Mouse (Mus musculus) kidney, embryonic 15.5 days (tissue): ENCODE measurements around the gene Klhdc4. TPM values are rescaled to one million over a fixed set of nuclear protein-coding genes. Genes with fewer than 3 reads are reported as not detected.
A peak's percentile ranks its signal among the peaks of the same experiment; 100 is the strongest.

Experiments
- ATAC-seq: fragments of 200-750 bp; cut with Nextera tagmentation; replicated peaks from 2 replicates; pipeline ENCODE4 v1.8.0; 2017; ENCODE audit warnings: moderate TSS enrichment; ENCODE audit not compliant: low FRiP score
- H3K27ac ChIP-seq: fragments of 300-500 bp; sonication (generic); 2 replicates; pipeline ENCODE4 v1.5.1; 2015; ENCODE audit warnings: mild to moderate bottlenecking, inconsistent platforms
- H3K27me3 ChIP-seq: fragments of 300-500 bp; sonication (generic); 2 replicates; pipeline ENCODE4 v1.6.1; 2015; ENCODE audit warnings: inconsistent platforms
- H3K36me3 ChIP-seq: fragments of 300-500 bp; sonication (generic); 2 replicates; pipeline ENCODE4 v1.6.1; 2015; ENCODE audit warnings: inconsistent platforms
- H3K4me1 ChIP-seq: fragments of 300-500 bp; sonication (generic); 2 replicates; pipeline ENCODE4 v1.6.1; 2015; ENCODE audit warnings: inconsistent platforms
- H3K4me2 ChIP-seq: fragments of 300-500 bp; sonication (generic); 2 replicates; pipeline ENCODE4 v1.6.1; 2015; ENCODE audit warnings: moderate library complexity, mild to moderate bottlenecking, inconsistent platforms
- H3K4me3 ChIP-seq: fragments of 300-500 bp; sonication (generic); replicated peaks from 2 replicates; pipeline ENCODE4 v1.5.1; 2015; ENCODE audit warnings: mild to moderate bottlenecking, inconsistent platforms
- H3K9ac ChIP-seq: fragments of 300-500 bp; sonication (generic); 2 replicates; pipeline ENCODE4 v1.6.1; 2015; ENCODE audit warnings: mild to moderate bottlenecking, inconsistent platforms
- H3K9me3 ChIP-seq: fragments of 300-500 bp; sonication (generic); replicated peaks from 2 replicates; pipeline ENCODE4 v1.6.1; 2016; ENCODE audit warnings: inconsistent platforms
- WGBS: fragments of 180-500 bp; shearing (Covaris S2); methylation state at CpG from one replicate; pipeline ENCODE4 v1.1.7; 2015; ENCODE audit warnings: mixed read lengths; 5-methylcytosine and 5-hydroxymethylcytosine counted together
- polyA plus RNA-seq: library from polyadenylated mRNA; unstranded; fragments of >200 nt; fragmentation: Nextera tagmentation; extraction: Ambion mirVana; gene quantifications from 2 replicates; pipeline ENCODE4 v1.2.1, GENCODE M21; 2015

The Klhdc4 gene
- 42.7 and 45.5 TPM in 2 replicates for polyA plus RNA-seq

DNA sequence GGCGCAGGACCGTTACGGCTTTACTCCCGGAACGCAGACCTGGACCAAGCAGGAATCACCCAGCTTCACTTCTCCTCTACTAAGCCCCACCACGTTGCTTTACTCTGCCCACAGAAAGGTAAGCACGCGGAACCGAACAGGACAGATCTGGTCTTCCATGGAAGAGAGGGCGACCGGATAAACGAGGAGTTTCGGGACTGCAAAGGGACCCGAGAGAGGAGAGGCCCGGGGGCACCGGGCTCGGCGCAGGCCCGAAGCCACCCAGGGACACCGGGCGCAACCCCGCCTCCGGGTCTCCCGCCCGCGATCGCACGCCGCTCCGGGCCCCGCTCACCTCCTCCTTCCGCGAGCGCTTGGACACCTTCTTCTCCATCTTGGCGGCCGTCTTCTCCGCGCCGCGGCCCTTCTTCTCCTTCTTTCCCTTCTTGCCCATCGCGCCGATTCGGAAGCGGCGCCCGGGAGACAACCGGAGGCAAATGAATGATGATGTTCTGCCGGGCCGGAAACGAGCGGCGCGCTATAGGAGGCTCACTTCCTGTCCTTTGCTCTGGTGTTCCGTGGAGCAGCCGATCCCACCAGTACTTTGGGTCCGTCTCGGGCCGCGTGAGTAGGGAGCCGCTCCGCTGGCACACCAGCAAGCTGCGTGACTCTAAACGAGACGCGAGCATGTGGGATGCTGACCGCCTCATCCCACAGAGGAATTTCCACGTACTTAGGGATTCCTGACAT is at the start of gene Klhdc4:
Gene Klhdc4 (minus strand): TSS at position 522 of the 729 bp plus-strand sequence.
- peak; percentile 95 for ATAC-seq
- Histone ChIP-seq H3K27ac (peak within 1 kb of the TSS; percentile 51; the same call in 1 of the 2 replicates), H3K27me3 (no peaks in the 10 kb centered on the region), H3K4me1 (peaks cover 19% of the 10 kb centered on the region), H3K9me3 (no peaks in the 10 kb centered on the region), H3K36me3 (no peaks in the 10 kb centered on the region), H3K4me2 (peak within 1 kb of the TSS; percentile 87), H3K4me3 (peak within 1 kb of the TSS; percentile 96), H3K9ac (peak within 1 kb of the TSS; percentile 90)
- under 1% methylated on average over 67 of the region's 68 CpGs for WGBS

DNA sequence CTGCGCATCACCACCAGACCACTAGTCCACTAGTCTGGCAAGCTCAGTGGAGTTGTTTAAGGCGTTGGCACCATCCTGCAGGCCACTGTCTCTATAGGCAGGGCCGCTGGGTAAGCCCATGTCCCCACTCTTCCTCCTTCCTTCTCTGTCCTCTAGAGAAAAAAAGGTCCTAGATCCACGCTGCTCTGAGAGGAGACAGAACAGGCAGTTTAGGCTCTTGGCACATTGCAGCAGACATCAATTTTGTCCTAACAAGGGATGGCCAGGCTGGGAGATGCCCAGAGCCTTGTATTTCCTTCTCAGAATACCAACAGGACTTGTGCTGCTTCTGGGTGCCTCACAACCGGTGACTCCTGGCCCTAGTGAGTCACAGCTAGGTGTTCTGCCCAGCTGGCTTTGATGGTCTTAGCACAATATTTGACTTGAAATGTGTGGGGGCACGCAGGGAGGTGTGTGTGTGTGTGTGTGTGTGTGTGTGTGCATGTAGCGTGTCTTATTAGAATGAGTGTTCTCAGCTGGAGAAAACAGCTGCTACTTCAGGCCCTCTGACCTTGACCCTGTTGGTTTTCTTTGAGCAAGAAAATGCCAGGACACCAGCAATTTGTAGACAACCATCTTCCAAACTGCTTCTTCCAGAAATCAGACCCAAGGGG is 48.6 kb upstream of the Klhdc4 start:
- Histone ChIP-seq H3K9ac (no peak overlapping the region), H3K27ac (no peak overlapping the region), H3K4me2 (no peak overlapping the region), H3K9me3 (no peaks in the 10 kb centered on the region), H3K4me3 (no peak overlapping the region), H3K4me1 (peaks cover 35% of the 10 kb centered on the region), H3K27me3 (0 out of 2 replicates have a peak, but pooled peaks cover 1% of the 10 kb centered on the region), H3K36me3 (peaks cover 12% of the 10 kb centered on the region)
- ATAC-seq = no peak
- WGBS = 76% methylated on average over 7 of the region's 7 CpGs

DNA sequence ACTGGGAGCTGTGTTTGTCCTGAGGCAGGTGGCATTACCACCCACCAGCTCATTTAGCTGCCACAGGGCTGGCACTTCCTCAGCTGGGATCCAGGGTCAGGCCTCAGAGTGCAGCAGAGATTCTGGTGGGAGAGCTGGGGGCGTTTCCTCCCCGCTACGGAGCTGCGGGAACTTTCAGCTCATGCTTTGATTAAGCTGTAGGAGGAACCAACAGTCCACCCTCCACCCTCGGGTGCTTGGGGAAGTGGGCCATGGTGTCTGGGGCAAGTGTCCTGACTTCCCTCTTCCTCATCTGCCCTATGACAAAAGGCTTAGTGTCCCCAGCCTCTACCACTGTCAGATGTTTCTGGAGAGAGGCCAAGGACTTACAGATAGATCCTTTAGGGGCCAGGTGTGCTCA is 47.8 kb upstream of the Klhdc4 start:
- no peak for ATAC-seq
- Histone ChIP-seq H3K4me3 (no peak overlapping the region), H3K9ac (no peak overlapping the region), H3K36me3 (peaks cover 5% of the 10 kb centered on the region; the same call in 1 of the 2 replicates), H3K27ac (no peak overlapping the region), H3K27me3 (0 out of 2 replicates have a peak, but pooled peaks cover 6% of the 10 kb centered on the region), H3K9me3 (no peaks in the 10 kb centered on the region), H3K4me2 (no peak overlapping the region), H3K4me1 (peaks cover 40% of the 10 kb centered on the region)
- WGBS = 44% methylated on average over 5 of the region's 5 CpGs

DNA sequence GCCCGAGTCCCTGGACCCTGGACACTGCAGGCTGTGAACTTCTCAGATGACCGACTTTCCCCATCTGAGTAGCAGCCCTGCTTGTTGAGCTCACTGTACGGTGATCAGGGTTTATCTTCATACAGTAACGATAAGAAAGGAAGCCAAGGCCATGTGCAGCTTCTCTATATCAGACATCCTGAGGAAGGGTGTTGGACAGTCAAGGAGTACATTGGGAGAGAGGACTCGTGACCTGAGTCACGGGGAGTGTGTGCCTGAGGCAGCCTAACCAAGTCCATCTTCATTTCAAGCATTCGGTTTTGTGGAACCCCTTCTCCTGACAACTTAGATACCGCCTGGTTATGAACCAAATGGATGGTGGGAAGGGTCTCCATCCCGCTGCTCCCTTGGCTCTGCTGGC is 46.1 kb upstream of the Klhdc4 start:
- no peak overlapping the region for H3K9ac ChIP-seq
- 0 out of 2 replicates have a peak overlapping the region, but pooled peaks have one; percentile 14 for H3K27ac ChIP-seq
- ATAC-seq = no peak
- peaks cover 41% of the 10 kb centered on the region for H3K4me1 ChIP-seq
- no peaks in the 10 kb centered on the region for H3K9me3 ChIP-seq
- H3K4me2 ChIP-seq = no peak overlapping the region
- no peaks in the 10 kb centered on the region for H3K36me3 ChIP-seq
- WGBS = 67% methylated on average over 9 of the region's 9 CpGs
- H3K4me3 ChIP-seq = no peak overlapping the region
- 0 out of 2 replicates have a peak, but pooled peaks cover 8% of the 10 kb centered on the region for H3K27me3 ChIP-seq

DNA sequence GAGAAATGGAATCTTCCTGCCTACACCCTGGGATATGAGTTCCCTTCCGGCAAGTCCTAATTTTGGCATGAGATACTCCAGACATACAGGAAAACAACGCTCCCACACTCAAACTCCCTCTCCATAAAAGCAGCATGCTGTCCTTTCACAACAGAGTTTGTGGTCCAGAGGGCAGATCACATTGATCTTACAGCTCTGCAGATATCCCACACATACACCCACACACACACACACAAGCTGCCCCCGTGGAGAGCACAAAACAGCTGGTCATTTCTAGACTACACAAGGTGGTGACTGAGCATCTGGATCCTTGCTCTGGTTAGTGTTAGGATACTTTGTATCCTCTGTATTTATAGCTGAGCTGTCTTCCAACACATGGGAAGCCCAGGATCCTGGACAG is 45.7 kb upstream of the Klhdc4 start:
- 32% methylated on average over 3 of the region's 3 CpGs for WGBS
- Histone ChIP-seq H3K4me2 (no peak overlapping the region), H3K27ac (0 out of 2 replicates have a peak overlapping the region, but pooled peaks have one; percentile 14), H3K9ac (no peak overlapping the region), H3K4me1 (peaks cover 41% of the 10 kb centered on the region), H3K36me3 (no peaks in the 10 kb centered on the region), H3K4me3 (no peak overlapping the region), H3K9me3 (no peaks in the 10 kb centered on the region), H3K27me3 (0 out of 2 replicates have a peak, but pooled peaks cover 8% of the 10 kb centered on the region)
- ATAC-seq = no peak

DNA sequence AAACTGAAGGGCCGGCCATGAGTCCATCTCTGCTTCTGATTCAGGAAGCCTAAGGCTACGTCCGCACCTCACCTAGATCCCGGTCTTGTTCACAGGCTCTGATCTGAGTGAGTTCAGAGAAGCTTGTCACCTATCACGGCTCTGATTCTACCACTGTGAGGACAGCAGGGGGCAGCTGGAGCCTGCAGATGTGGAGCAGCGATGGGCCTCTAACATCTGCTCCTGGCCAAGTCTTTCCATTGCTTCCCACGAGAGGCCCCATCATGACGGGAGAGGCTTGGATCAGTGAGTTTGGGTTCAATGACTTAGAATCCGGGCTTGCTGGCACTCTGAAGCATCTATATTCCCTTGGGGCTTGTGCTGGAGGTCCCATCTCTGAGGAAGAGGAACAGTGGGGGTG is 44.7 kb upstream of the Klhdc4 start:
- no peak overlapping the region; the same call in 1 of the 2 replicates for H3K27ac ChIP-seq
- no peaks in the 10 kb centered on the region for H3K9me3 ChIP-seq
- peak; percentile 63; the same call in 1 of the 2 replicates for ATAC-seq
- H3K36me3 ChIP-seq = no peaks in the 10 kb centered on the region
- H3K27me3 ChIP-seq = 0 out of 2 replicates have a peak, but pooled peaks cover 8% of the 10 kb centered on the region
- H3K4me1 ChIP-seq = peaks cover 41% of the 10 kb centered on the region
- no peak overlapping the region for H3K4me2 ChIP-seq
- H3K4me3 ChIP-seq = no peak overlapping the region
- WGBS = 41% methylated on average over 9 of the region's 9 CpGs
- H3K9ac ChIP-seq = no peak overlapping the region

DNA sequence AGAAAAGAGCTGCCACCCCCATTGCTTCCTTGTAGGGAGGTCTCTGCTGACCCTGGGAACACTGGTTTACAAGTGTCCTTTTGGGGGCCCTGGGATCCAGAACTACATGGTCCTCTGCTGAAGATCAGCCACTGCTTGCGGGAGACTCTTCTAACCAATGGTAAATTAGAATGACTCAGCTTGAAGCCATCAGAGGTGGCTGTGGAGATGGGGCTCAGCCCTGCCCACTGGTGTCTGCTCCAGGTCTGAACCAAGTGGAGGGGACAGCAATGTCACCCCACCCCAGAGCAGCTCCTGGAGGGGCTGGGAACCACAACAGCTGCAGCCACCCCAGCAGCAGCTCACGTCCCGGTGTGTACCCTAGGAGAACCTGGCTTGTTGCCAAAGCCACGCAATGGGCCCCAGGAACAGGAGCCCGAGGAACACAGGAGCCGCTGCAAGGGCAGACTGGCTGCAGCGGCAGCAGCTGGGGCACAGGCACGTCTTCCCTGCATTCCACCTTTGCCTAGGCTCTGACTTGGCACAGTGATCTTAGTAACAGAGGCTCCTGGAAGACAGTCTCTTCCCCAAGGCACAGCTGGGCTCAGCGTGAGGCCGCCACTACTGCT is 42.6 kb upstream of the Klhdc4 start:
- Histone ChIP-seq H3K4me1 (peaks cover 31% of the 10 kb centered on the region), H3K9ac (no peak overlapping the region), H3K4me3 (no peak overlapping the region), H3K36me3 (no peaks in the 10 kb centered on the region), H3K27me3 (0 out of 2 replicates have a peak, but pooled peaks cover 8% of the 10 kb centered on the region), H3K27ac (no peak overlapping the region), H3K9me3 (no peaks in the 10 kb centered on the region), H3K4me2 (no peak overlapping the region)
- WGBS = 29% methylated on average over 10 of the region's 10 CpGs
- no peak for ATAC-seq

DNA sequence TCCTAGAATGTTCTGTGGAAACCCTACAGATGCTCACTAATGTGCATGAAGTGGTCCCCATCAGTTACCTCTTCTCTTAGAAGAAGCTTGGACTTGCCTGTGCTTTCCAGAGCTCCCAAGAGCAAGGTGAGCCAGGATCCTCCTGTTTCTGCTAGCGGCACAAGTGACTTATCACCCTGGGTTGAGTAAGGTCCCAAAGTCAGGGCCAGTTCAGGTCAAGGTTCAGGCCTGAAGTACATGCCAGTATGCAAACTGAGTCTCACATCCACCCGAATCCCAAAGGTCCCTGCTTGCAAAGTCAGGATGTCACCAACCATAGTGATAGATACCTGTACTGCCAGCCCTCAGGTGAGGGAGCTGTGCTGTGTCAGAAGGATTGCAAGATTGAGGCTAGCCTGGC is 40.8 kb upstream of the Klhdc4 start:
- Histone ChIP-seq H3K27me3 (0 out of 2 replicates have a peak, but pooled peaks cover 8% of the 10 kb centered on the region), H3K4me1 (peaks cover 22% of the 10 kb centered on the region), H3K9ac (no peak overlapping the region), H3K36me3 (no peaks in the 10 kb centered on the region), H3K27ac (no peak overlapping the region), H3K4me3 (no peak overlapping the region), H3K9me3 (no peaks in the 10 kb centered on the region), H3K4me2 (no peak overlapping the region)
- 73% methylated on average over 2 of the region's 2 CpGs for WGBS
- no peak for ATAC-seq

DNA sequence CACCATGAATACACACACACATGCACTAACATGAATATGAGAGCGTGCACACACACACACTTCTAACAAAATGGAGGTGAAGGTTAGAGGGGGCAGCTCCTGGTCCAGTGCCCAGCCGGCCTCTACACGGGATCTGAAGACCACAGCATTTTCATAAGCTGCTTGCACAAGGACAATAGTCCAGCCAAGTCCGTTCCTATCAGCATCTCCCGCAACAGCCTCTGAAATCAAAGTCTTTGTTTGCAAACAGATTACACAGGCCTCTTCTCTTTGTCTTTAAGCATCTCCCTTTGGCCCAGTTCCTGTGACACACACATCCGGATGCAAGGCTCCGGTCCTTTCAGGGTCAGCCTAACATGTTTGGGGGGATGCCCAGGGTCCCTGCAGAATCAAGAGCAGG is 39.5 kb upstream of the Klhdc4 start:
- H3K27ac ChIP-seq = no peak overlapping the region
- H3K4me2 ChIP-seq = no peak overlapping the region
- H3K9ac ChIP-seq = no peak overlapping the region
- no peaks in the 10 kb centered on the region for H3K9me3 ChIP-seq
- H3K27me3 ChIP-seq = 0 out of 2 replicates have a peak, but pooled peaks cover 8% of the 10 kb centered on the region
- peaks cover 9% of the 10 kb centered on the region for H3K4me1 ChIP-seq
- H3K4me3 ChIP-seq = no peak overlapping the region
- no peaks in the 10 kb centered on the region for H3K36me3 ChIP-seq
- 89% methylated on average over 7 of the region's 7 CpGs for WGBS
- no peak for ATAC-seq

DNA sequence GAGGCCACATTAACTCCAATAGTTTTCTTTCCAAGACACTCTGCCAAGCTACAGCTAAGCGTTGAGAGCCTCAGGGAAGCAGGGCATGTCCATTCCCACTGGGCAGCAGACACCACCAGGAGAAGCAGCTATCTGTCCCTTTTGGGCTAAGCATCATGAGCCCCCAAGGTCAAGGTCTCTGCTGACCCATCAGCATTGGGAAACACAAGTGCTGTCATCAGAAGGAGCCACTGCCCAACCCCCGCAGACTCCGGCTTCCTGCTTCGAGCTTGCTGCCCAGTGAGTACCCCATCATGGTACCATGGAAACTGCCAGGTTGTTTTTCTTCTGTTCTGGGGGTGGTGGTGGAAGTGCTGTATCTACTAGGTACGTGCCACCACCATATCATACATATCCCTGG is 38.8 kb upstream of the Klhdc4 start:
- peaks cover 9% of the 10 kb centered on the region for H3K4me1 ChIP-seq
- no peak overlapping the region for H3K27ac ChIP-seq
- 81% methylated on average over 5 of the region's 5 CpGs for WGBS
- no peaks in the 10 kb centered on the region for H3K36me3 ChIP-seq
- no peak for ATAC-seq
- H3K4me2 ChIP-seq = no peak overlapping the region
- no peaks in the 10 kb centered on the region for H3K9me3 ChIP-seq
- H3K27me3 ChIP-seq = 0 out of 2 replicates have a peak, but pooled peaks cover 8% of the 10 kb centered on the region
- H3K9ac ChIP-seq = no peak overlapping the region
- H3K4me3 ChIP-seq = no peak overlapping the region

DNA sequence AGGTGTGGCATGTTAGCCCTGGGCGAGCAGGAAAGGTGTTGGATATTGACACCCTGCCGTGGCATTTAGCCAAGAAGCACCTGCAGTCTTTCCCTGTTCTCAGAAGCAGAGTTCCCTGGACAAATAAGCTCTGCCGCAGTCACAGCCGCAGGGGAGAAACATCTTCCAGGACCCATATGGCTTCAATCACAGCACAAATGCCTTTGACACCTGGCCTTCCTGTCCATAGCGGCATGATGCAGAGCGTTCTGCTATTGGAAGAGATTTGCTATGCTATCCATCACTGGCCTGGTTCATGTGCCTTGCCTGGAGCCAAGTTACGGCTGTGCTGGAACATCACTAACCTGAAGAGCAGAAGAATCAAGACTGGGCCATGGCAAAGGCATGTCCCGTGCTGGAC is 36.0 kb upstream of the Klhdc4 start:
- H3K4me3 ChIP-seq = no peak overlapping the region
- H3K9ac ChIP-seq = no peak overlapping the region
- WGBS = 66% methylated on average over 8 of the region's 8 CpGs
- no peaks in the 10 kb centered on the region for H3K4me1 ChIP-seq
- H3K27me3 ChIP-seq = no peaks in the 10 kb centered on the region
- H3K27ac ChIP-seq = no peak overlapping the region
- no peaks in the 10 kb centered on the region for H3K9me3 ChIP-seq
- H3K4me2 ChIP-seq = no peak overlapping the region
- ATAC-seq = no peak
- H3K36me3 ChIP-seq = no peaks in the 10 kb centered on the region
